Mouse (Mus musculus): ENCODE data around the gene Imp3.

GRCm38 (mm10) chr9:56936861-56937222 lies 433 bp upstream of the Imp3 start:
- no peak for TF ChIP-seq CTCF (IDR thresholded peaks at IDR 0.05; ENCODE audit: control insufficient read depth, insufficient read depth, low read length)
- TF ChIP-seq POLR2A (IDR thresholded peaks at IDR 0.05; ENCODE audit: borderline replicate concordance, control insufficient read depth, low read depth, low read length): no peak

Data from bone marrow, adult 2 months (tissue).